Mouse (Mus musculus) heart, postnatal 0 days (tissue): Measurements from ENCODE around the gene Tgif2.

Experiments
- CTCF ChIP-seq: IDR thresholded peaks from 2 replicates; pipeline ENCODE4 v1.5.1; 2016; ENCODE audit warnings: antibody characterized with exemption, control low read depth, low read depth
- EP300 ChIP-seq: IDR thresholded peaks from 2 replicates; pipeline ENCODE4 v1.6.1; 2016; ENCODE audit warnings: antibody characterized with exemption, low read depth

DNA sequence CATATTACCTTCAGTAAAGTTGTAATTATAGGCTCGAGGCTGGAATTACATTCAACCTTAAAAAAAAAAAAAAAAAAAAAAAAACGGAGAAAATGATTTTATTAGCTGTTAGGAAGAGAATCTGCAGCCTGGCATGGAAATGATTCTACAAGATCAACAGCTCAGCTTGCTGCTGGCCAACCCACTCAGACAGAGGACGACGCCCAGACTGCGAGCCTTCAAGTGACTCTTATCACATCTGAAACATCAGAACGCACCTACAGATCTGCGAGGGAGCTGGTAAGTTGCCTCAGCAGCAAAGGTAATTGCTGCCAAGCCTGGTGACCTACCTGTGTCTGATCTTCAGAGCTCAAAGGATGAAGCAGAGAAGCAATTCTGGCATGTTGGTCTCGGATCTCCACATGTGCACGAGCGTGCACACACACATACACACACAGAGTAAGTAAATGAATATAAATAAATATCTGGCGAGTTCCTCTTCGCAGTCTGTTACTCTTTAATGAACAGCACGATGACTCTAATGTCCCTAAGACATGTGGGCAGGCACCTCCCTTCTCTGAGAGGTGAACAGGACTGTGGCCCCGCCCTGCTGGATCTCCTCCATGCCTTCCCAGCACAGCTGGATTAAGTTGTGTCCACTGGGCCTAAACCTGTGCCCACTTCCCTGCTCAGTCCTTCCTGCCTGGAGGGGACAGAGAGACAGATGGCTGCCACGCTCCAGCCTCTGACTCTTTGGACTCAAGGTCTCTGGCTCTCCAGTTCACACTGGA, 54.9 kb downstream of the Tgif2 start:
- TF ChIP-seq CTCF (no peak), EP300 (no peak)
